Mouse (Mus musculus): ENCODE results near the gene Pgam1.
"Not testable (repeated sequence)": the region's sequence is repeated elsewhere in the genome, so short reads cannot be mapped to it uniquely, and the experiment has no call there.

The Pgam1 gene

GRCm38 (mm10) chr19:41911178-41912073, at the start of gene Pgam1:
Gene Pgam1, plus strand, starts transcription at chr19:41911923.
- DNase-seq: peak; percentile 94

- DNase-seq: no peak
Measured at GRCm38 (mm10) chr19:41866707-41867106, 45.0 kb upstream of the Pgam1 start.

GRCm38 (mm10) chr19:41869296-41869695, 42.4 kb upstream of the Pgam1 start:
- no peak for DNase-seq

- not testable (repeated sequence) for DNase-seq
Measured at GRCm38 (mm10) chr19:41869946-41870345, 41.8 kb upstream of the Pgam1 start.

DNA sequence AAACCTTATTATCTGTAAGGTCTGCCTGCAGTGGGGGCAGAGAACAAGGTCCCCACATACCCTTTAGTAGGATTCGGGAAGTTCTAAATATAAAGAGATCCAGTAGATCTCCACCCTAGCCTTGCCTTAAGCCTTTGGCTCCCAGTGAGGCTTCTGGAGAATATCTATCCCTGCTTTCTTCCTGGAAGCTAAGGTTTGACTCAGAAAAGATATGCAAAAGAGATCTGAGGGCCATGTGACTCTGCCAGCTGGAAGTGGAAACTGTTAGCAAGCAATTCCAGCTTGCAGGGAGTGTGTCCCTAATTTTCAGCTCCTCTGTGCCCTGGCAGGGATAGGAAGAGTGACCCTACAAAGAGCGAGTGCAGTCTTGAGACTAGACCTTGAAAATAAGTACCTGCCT, 39.4 kb upstream of the Pgam1 start:
- DNase-seq: no peak

DNA sequence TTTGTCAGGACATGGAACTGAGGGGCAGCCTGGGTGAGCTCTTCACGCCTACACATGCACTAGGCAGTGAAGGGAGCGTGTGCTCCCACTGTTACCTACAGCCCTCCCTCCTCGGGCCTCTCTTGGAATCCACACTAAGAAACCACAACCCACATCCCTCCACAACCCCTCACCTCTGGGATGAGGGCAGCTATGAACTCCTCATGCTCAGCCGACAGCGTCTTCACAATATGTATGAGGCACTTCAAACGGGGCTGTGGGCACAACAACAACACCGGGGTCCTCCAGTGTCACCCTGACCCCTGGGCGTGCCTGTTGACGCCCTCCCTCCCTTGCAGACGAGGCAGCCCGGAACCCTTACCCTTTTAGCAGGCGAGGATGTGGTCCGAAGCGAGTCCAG, 37.4 kb upstream of the Pgam1 start:
- no peak for DNase-seq

DNA sequence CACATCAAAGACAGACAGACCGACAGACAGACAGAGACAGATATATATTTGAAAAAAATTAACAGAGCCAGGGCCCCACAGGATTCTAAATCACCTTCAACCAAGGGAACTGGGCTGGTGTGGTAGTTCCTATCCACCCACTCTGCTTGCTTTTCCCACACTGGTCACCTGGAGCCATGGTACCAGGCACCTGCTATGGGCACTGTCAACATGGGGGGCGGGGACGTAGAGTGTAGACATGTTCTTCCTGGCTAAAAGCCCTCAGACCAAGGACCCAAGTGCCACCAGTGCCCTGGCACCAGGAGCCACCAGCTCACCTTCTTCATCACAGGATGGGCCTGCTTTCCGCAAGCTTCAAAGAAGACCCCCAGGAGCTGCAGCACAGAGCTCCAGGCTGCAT, 29.9 kb upstream of the Pgam1 start:
- no peak for DNase-seq

DNA sequence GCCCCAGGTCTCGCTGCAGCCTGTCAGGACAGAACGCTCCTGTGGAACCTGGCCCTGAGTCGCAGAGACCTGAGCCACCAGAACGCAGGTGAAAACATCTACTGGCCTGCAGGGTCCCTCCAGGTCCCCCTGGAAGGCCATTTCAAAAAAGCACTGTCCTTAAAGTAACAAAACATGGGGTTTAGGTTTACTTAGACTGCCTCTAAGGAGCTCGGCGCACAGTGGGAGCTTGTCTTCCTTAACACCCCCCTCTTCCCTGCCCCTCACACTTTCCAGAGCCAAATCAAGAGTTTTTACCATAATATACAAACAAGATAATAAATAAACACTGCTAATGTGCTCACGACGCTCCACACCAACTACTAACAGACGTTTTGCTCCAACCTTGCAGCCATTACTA, 27.8 kb upstream of the Pgam1 start:
- DNase-seq: no peak

DNA sequence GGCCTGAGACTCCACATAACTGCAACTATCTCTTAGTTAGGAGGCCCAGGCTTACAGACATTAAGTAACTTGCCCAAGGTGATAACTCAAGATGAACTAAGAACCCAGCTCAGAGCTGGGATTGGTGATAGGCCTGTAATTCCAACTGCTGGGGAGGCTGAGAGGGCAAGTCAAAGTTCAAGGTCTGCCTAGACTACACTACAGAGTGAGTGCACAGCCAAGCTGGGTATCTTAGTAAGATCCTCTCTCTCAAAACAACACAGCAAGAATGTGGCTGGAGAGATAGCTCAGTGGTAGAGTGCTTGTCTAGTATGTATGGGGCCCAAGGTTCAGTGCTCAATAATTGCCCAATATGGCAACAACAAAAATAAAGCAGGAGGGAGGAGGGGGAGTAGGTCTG, 23.5 kb upstream of the Pgam1 start:
- DNase-seq: peak; percentile 26

- DNase-seq: no peak
Measured at GRCm38 (mm10) chr19:41894959-41895358, 16.8 kb upstream of the Pgam1 start.

GRCm38 (mm10) chr19:41895460-41896318, 16.0 kb upstream of the Pgam1 start, which contains the start of gene Rrp12:
Gene Rrp12, minus strand, starts transcription at chr19:41896173.
- DNase-seq: peak; percentile 81

GRCm38 (mm10) chr19:41896319-41896711, 15.4 kb upstream of the Pgam1 start:
- no peak for DNase-seq

DNA sequence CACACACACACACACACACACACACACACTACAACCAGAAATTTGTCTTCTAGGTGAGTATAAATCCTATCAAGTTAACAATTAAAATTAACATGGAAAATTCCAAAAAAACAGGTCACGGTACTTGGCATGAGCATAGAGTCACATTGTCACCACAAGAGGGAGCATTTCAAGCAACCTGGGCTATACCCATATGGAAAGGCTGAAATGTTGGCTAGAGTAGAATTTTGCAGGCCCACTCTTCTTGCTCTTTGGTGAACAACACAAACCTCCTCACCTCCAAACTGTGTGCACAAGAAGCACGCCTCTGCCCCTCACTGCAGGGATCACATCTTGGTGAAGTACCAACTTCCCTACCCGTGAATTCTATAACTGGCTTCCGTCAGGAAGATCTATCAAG, 12.9 kb upstream of the Pgam1 start:
- peak; percentile 21 for DNase-seq

DNA sequence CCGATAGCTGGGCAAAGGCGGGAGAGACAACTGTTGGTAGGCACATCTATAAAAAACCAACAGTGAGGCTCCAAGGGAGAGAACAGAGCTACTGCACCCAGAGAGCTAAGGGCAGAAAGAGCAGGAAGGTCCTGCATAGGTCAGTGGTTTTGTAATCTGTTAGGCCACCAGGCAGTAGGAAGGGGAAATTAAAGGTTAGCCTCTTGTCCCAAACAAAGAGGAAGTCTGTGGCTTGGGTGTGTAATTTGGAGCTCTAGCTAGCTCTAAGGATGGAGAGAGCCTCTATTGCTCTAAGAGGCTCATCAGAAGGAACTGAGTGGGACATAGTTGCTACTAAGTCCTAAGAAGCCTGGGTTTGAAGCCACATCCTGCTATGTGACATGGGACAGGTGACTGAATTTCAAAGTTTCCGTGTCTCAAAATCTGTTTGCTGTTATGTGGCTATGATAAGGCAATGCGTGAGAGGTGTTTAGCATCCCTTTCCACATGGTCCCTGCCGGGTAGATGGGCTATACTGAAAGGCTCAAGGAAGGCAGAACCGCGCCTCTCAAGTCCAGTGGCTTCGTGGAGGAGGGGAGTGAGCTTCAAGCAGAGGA, 11.1 kb upstream of the Pgam1 start:
- DNase-seq: no peak

DNA sequence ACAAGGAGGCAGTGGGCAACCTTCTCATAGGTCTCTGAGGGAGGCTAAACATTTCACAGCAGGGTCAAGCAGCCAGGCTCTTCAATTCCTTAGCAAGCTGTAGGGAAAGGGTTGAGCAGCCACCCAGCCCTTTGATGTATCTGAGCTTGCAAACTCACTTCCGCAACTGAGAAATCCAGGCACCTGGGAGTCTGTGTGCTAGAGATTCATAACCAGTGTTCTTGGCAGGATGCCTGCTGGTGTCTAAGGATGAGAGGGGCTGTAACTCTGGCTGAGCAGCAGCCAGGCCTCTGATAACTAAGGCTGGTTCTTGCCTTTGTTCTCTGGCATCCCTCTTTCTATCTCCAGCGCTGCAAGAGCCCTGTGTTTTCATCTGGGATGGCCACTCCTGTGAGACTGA, 10.0 kb upstream of the Pgam1 start:
- DNase-seq: no peak

DNA sequence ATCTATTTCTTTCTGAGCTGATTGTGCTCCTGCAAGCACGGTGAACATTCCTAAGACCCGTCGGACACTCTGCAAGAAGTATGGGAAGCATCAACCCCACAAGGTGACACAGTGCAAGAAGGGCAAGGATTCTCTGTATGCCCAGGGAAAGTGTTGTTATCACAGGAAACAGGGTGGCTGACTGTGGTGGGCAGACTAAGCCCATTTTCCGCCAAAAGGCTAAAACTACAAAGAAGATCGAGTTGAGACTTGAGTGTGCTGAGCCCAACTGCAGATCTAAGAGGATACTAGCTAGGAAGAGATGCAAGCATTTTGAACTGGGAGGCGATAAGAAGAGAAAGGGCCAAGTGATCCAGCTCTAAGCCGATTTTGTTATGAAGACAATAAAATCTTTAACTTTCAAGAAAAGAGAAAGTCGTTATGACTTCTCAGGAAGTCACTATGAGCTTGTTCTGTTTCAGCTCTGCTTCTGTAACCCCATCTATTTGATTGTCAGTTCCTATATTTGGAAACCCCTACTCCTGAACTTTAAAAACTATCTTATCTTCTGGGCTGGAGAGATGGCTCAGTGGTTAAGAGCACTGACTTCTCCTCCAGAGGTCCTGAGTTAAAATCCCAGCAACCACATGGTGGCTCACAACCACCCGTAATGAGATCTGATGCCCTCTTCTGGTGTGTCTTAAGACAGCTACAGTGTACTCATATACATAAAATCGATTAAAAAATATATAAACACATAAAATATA, 8.7 kb upstream of the Pgam1 start:
- no peak for DNase-seq

DNA sequence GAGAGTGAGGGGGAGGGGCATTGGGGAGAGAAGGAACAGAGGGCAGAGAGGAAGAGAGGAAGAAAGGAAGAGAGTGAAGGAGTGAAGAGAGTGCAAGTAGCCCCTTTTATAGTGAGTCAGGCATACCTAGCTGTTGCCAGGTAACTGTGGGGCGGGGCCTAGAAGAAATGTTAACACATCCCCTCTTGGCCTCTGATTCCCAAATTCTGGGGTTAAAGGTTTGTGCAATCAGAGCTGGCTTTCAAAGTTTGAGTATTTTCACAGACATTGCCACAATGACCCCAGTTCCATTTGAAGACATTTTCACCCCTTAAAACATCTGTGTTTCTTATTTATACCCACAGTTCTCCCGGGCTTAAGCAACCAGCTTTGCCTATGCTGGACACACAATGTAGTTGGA, 6.5 kb upstream of the Pgam1 start:
- no peak for DNase-seq

GRCm38 (mm10) chr19:41906311-41907078, 5.2 kb upstream of the Pgam1 start:
- DNase-seq: no peak

DNA sequence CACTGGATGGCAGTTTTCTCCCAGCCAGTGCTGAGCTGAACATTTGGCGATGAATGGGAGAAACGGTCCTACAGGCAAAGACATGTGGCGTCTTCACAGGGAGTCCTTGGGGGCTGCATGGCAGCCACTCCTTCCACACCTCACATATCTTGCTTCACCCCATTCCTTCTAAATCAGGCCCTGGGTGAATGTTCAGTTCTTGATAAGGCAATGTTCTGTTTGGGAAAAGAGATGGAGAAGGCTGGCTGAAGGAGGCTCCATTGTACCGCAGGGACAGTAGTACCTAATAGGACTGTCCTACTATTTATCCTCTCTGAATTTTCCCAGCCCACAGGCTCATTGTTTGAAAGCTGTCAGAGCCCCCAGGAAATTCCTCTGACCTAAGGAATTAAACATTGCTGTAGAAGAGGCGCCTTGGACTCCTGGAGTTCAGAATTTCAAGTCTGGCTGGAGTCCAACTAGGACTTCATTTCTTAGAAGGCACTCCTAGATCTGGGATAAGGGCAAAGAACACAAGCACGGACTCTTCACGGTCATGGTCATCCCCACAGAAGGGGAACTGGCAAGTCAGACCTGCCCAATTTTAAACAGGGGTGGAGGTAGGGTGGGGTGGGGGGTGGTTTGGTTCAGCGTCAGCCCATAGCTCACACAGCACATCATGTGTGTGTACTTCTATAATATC, 4.5 kb upstream of the Pgam1 start:
- DNase-seq: peak; percentile 28

DNA sequence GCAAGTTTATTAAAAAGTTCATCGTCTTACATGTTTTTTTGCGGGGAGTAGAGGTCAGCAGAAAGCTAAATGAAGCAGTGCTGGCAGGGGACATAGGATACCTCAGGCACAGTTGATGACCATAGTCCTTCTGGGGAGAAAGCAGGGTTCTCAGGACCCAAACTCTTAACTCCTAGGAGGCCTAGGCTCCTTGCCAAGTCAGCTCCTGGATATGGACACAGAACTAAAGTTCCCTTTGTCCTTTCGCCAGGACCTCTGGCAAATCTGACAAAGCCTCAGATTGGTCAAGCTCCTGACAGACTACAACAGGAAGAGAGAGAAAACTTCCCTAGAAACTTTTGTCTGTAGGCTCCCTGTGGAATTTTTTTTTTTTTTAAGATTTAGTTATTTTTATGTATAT, 3.0 kb upstream of the Pgam1 start:
- DNase-seq: no peak

DNA sequence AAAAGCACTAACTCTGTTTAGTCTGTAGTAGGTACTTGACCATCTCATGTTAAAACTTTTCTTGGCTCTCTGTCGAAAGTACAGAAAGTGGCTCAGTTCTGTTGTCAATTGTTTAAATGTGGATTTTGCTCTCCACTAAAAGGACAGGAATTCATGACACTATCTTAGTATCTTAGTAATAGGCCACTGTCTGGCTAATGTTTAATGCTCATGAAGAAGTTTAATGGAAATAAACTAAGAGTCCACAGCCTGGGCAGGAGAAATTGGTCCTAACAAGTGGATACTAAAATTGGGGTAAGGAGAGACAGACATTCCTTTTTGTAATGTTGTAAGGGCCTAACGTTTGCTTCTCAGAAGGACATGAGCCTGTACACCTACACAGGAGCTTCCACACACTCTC, 1.3 kb upstream of the Pgam1 start:
- no peak for DNase-seq
